Mouse (Mus musculus): ENCODE results near the gene Cct2. TPM values are rescaled to one million over a fixed set of nuclear protein-coding genes. Genes with fewer than 3 reads are reported as not detected.

The Cct2 gene
- total RNA-seq, 1 experiment from 2014 or later: 205 TPM

- no peak for ATAC-seq (ENCODE audit: extremely low read depth, insufficient number of reproducible peaks, low FRiP score, poor library complexity, severe bottlenecking)
Measured at GRCm38 (mm10) chr10:117013689-117014390, 49.8 kb downstream of the Cct2 start.

DNA sequence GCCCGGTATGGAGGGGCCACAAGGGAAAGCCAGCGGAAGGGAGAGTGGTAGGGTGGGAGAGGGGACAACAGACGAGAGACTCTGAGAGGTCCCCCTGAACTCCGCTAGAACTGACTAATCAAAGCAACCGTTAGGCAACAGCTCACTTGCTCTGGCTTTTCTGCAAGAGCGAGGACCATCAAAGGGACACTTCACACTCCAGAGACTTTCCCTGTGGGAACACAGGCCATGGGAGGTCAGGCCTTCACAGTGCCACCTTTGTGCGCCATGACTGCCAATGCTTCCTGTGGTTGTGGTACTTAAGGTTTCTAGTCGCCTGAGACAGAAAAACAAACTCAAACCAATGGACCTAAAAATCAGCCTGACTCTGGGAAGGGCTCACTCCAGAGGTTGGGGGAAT lies 52.6 kb downstream of the Cct2 start:
- ATAC-seq (ENCODE audit: extremely low read depth, insufficient number of reproducible peaks, low FRiP score, poor library complexity, severe bottlenecking): no peak

DNA sequence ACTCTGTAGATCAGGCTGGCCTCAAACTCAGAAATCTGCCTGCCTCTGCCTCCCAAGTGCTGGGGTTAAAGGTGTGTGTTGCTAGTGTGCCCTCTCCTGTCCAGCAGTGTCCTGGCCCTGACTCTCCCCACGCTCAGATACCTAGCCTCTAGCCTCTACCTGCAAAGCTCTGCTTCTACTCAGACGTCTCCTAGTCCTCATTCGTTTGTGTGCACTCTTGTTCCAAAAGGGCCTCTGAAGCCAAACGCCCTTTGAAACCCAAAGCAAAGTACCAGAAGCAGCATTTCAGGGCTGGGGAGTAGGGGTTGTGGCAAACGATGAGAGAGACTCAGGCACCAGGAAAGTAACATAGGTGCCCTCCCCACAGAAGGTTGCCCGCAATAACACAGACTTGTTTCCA lies 53.9 kb downstream of the Cct2 start:
- no peak for ATAC-seq (ENCODE audit: extremely low read depth, insufficient number of reproducible peaks, low FRiP score, poor library complexity, severe bottlenecking)

DNA sequence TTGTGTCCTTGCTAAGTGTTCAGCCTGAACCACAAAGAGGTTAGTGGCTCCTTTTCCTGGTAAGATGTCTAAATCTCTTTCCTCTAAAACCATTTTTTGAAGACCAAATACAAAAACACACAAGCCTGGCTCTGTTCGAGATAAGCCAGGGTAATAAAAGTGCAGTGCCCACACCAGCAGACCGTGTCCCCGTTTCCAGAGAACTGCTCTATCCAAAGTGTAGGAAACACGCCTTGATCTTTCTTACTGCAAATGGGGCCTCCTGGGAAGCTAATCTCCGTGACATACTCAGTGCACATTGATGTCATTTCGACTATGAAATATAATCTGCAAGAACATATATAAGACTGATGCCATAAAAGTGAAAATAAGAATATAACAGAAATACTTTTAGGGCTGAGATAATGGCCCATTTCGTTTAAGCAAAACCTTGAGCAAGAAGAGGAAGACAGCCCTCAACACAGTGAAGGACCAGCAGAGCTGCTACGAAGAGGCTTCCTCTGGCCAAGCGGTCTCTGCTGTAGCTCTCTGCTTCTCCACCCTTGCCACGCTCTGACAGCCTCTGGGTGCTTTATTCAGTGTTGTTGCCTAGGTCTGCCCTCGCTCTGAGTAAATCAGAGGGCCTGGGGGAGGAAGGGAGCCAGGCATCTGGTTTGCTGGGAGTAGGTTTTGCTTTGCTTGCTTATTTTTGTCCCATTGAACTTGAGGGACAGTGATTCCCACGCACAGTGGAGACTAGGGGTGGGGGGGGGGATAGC lies 57.7 kb downstream of the Cct2 start:
- ATAC-seq (ENCODE audit: extremely low read depth, insufficient number of reproducible peaks, low FRiP score, poor library complexity, severe bottlenecking): no peak

GRCm38 (mm10) chr10:117004695-117005094 lies 58.9 kb downstream of the Cct2 start:
- no peak for ATAC-seq (ENCODE audit: extremely low read depth, insufficient number of reproducible peaks, low FRiP score, poor library complexity, severe bottlenecking)

Other genes starting within 250 kb of the Cct2 start
- gene Myrfl, start 166.9 kb downstream of the Cct2 start, total RNA-seq (2017): 0.12 TPM in 1 of 2 replicates, not detected in the other
- 46.0 and 51.2 TPM in 2 replicates for gene Rab3ip, start 113.0 kb downstream of the Cct2 start, total RNA-seq (2017)
- not detected in 2 replicates for gene Gm10271, start 91.2 kb downstream of the Cct2 start, total RNA-seq (2017)
- gene Best3, start 77.5 kb downstream of the Cct2 start, total RNA-seq (2017): not detected in 2 replicates
- not detected in 2 replicates for gene Lrrc10, start 18.5 kb downstream of the Cct2 start, total RNA-seq (2017)
- gene Frs2, start 84.7 kb upstream of the Cct2 start, total RNA-seq (2017): 20.9 and 21.5 TPM in 2 replicates
- gene Yeats4, start 160.7 kb upstream of the Cct2 start, total RNA-seq (2017): 80.4 and 111 TPM in 2 replicates
- gene 9530003J23Rik, start 174.9 kb upstream of the Cct2 start, total RNA-seq (2017): not detected in 2 replicates
- 2,637 and 2,768 TPM in 2 replicates for gene Lyz2, start 218.5 kb upstream of the Cct2 start, total RNA-seq (2017)
- 1.6 and 3.5 TPM in 2 replicates for gene Lyz1, start 229.1 kb upstream of the Cct2 start, total RNA-seq (2017)